Mouse (Mus musculus) MEL (cell line): Measurements from ENCODE around the gene Gm26566.

ENCODE experiments used
- CTCF ChIP-seq, 3 experiments: IDR thresholded peaks in 2 of 3; conservative IDR thresholded peaks in 1 of 3; 2 replicates each; pipeline ENCODE4 v1.5.1; 2011 to 2012; ENCODE audit warnings: low read length in 3 of 3, low read depth in 2 of 3, mild to moderate bottlenecking in 2 of 3, improper control_type of control experiment in 1 of 3, inconsistent platforms in 1 of 3, mixed read lengths in 1 of 3, moderate library complexity in 1 of 3; ENCODE audit not compliant: control insufficient read depth in 1 of 3, insufficient read depth in 1 of 3, poor library complexity in 1 of 3, severe bottlenecking in 1 of 3
- EP300 ChIP-seq, 2 experiments: IDR thresholded peaks; 2 replicates each; pipeline ENCODE4 v1.6.1; 2011; ENCODE audit warnings: improper control_type of control experiment in 2 of 2, low read length in 2 of 2, low read depth in 1 of 2, mild to moderate bottlenecking in 1 of 2
- GATA1 ChIP-seq: IDR thresholded peaks from 2 replicates; pipeline ENCODE4 v1.6.1; 2011; ENCODE audit warnings: low read depth, low read length, improper control_type of control experiment
- MAX ChIP-seq: IDR thresholded peaks from 2 replicates; pipeline ENCODE4 v1.6.1; 2011; ENCODE audit warnings: low read length, improper control_type of control experiment
- MXI1 ChIP-seq: IDR thresholded peaks from 2 replicates; pipeline ENCODE4 v1.6.1; 2011; ENCODE audit warnings: mild to moderate bottlenecking, low read depth, low read length, improper control_type of control experiment
- POLR2A ChIP-seq, 2 experiments: IDR thresholded peaks; 2 replicates each; pipeline ENCODE4 v1.6.1; 2011 to 2012; ENCODE audit warnings: low read length in 2 of 2, mild to moderate bottlenecking in 2 of 2, control low read depth in 1 of 2, improper control_type of control experiment in 1 of 2, low read depth in 1 of 2, moderate library complexity in 1 of 2; ENCODE audit not compliant: control insufficient read depth in 1 of 2, insufficient read depth in 1 of 2, poor library complexity in 1 of 2
- POLR2AphosphoS2 ChIP-seq: IDR thresholded peaks from 2 replicates; pipeline ENCODE4 v1.6.1; 2011; ENCODE audit warnings: low read length, improper control_type of control experiment
- RAD21 ChIP-seq: IDR thresholded peaks from 2 replicates; pipeline ENCODE4 v1.6.1; 2011; ENCODE audit warnings: mild to moderate bottlenecking, low read depth, low read length, improper control_type of control experiment
- SIN3A ChIP-seq: IDR thresholded peaks from 2 replicates; pipeline ENCODE4 v1.6.1; 2012; ENCODE audit warnings: low read length, improper control_type of control experiment, inconsistent platforms
- USF2 ChIP-seq, 2 experiments: IDR thresholded peaks; 2 replicates each; pipeline ENCODE4 v1.6.1; 2011 to 2012; ENCODE audit warnings: improper control_type of control experiment in 2 of 2, low read length in 2 of 2, borderline replicate concordance in 1 of 2, inconsistent platforms in 1 of 2, low read depth in 1 of 2, mild to moderate bottlenecking in 1 of 2; ENCODE audit not compliant: insufficient read depth in 1 of 2
- ZMIZ1 ChIP-seq: IDR thresholded peaks from 2 replicates; pipeline ENCODE4 v1.6.1; 2012; ENCODE audit warnings: low read depth, mild to moderate bottlenecking, inconsistent platforms, low read length, improper control_type of control experiment, moderate library complexity

DNA sequence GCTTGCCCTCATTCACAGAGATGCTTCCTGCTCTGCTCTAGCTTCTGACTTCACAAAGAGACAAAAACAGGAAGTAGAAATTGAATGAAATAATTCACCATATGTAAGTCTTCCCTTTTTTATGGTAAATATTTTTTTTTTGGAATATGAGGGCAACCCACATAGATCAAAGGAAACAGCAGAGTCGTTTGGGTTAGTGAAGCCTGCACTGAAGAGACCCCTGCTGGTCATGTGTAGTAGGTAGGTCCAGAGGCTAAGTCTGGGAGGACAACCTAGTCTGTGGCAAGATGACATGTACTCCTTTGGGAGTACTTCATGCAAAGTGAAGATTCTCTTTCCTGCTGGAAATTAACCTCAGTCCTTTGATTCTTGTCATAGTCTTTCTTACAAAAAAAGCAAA, 5.7 kb downstream of the Gm26566 start:
- TF ChIP-seq GATA1 (no peak), POLR2A (IDR thresholded peaks at IDR 0.05; ENCODE audit: control insufficient read depth in 1 of 2, insufficient read depth in 1 of 2, low read depth in 1 of 2, low read length in 2 of 2, poor library complexity in 1 of 2) (no peak), MAX (no peak), CTCF (IDR thresholded peaks at IDR 0.05 in 2 of 3, conservative IDR thresholded peaks at IDR 0.05 in 1 of 3; ENCODE audit: control insufficient read depth in 1 of 3, insufficient read depth in 1 of 3, low read depth in 2 of 3, low read length in 3 of 3, poor library complexity in 1 of 3, severe bottlenecking in 1 of 3) (peak; percentile 53 to 63 (median 60)), USF2 (IDR thresholded peaks at IDR 0.05; ENCODE audit: borderline replicate concordance in 1 of 2, insufficient read depth in 1 of 2, low read depth in 1 of 2, low read length in 2 of 2) (no peak), EP300 (IDR thresholded peaks at IDR 0.05; ENCODE audit: low read depth in 1 of 2, low read length in 2 of 2) (no peak), RAD21 (peak; percentile 25), ZMIZ1 (no peak), POLR2AphosphoS2 (no peak), MXI1 (no peak), SIN3A (0 out of 2 replicates have a peak, but pooled peaks have one; percentile 29)
